Mouse (Mus musculus): ENCODE data around the gene Olfr1215.

DNA sequence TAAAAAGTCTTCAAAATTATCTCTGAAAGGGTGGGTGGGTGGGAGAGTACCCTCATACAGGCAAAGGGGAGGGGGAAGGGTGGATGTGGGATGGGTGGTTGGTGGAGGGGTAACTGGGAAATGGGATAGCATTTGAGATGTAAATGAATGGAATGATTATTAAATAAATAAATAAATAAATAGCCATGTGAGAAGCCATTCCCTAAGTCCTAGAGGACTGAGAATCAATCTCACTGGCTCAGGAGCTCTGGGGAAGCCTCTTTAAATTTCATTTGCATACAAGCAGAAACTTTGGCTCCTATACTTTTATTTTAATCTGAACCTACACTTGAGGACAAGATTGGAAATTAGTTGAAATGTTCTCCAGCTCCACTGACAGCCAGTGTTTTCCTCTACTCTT, 53.1 kb downstream of the Olfr1215 start, which contains the start of gene Olfr1212:
- TF ChIP-seq HCFC1 (IDR thresholded peaks at IDR 0.05; ENCODE audit: low read depth, low read length) (no peak), UBTF (IDR thresholded peaks at IDR 0.05; ENCODE audit: borderline replicate concordance, insufficient read depth, low read depth, low read length) (no peak), CTCF (IDR thresholded peaks at IDR 0.05 in 2 of 3, conservative IDR thresholded peaks at IDR 0.05 in 1 of 3; ENCODE audit: control insufficient read depth in 1 of 3, insufficient read depth in 1 of 3, low read depth in 2 of 3, low read length in 3 of 3, poor library complexity in 1 of 3, severe bottlenecking in 1 of 3) (no peak), POLR2A (IDR thresholded peaks at IDR 0.05; ENCODE audit: control insufficient read depth in 1 of 2, insufficient read depth in 1 of 2, low read depth in 1 of 2, low read length in 2 of 2, poor library complexity in 1 of 2) (no peak), TAL1 (IDR thresholded peaks at IDR 0.05; ENCODE audit: low read length) (no peak), ZKSCAN1 (IDR thresholded peaks at IDR 0.05; ENCODE audit: low read depth, low read length) (no peak), POLR2AphosphoS2 (IDR thresholded peaks at IDR 0.05; ENCODE audit: low read length) (no peak)
